Mouse (Mus musculus) neural tube, embryonic 11.5 days (tissue): ENCODE measurements at regions not wholly inside any gene's neighbourhood (a gene's known extent, or its start where the extent isn't known, plus 50 kb on each side); places are given as distances from the start of the nearest gene placed in this dataset.

Source experiments
- ATAC-seq: fragments of 200-750 bp; cut with Nextera tagmentation; 2 replicates; pipeline ENCODE4 v1.8.0; 2017; ENCODE audit warnings: moderate number of reproducible peaks, mild to moderate bottlenecking, moderate TSS enrichment, moderate library complexity; ENCODE audit not compliant: insufficient read depth, low FRiP score, low TSS enrichment
- DNase-seq: peaks from one replicate; pipeline ENCODE4 v3.0.0-alpha.2; 2015; ENCODE audit warnings: low spot score
- H3K27ac ChIP-seq: fragments of 300-500 bp; sonication (generic); 2 replicates; pipeline ENCODE4 v1.5.1; 2014; ENCODE audit warnings: low read depth, mild to moderate bottlenecking, low read length
- H3K27me3 ChIP-seq: fragments of 300-500 bp; sonication (generic); 2 replicates; pipeline ENCODE4 v1.6.1; 2014; ENCODE audit warnings: mild to moderate bottlenecking, low read length, mixed read lengths; ENCODE audit not compliant: control insufficient read depth, insufficient read depth
- H3K36me3 ChIP-seq: fragments of 300-500 bp; sonication (generic); 2 replicates; pipeline ENCODE4 v1.6.1; 2014; ENCODE audit warnings: mild to moderate bottlenecking, low read length, moderate library complexity, mixed read lengths; ENCODE audit not compliant: control insufficient read depth, insufficient read depth
- H3K4me1 ChIP-seq: fragments of 300-500 bp; sonication (generic); 2 replicates; pipeline ENCODE4 v1.6.1; 2014; ENCODE audit warnings: low read length, mixed read lengths; ENCODE audit not compliant: control insufficient read depth, insufficient read depth
- H3K4me2 ChIP-seq: fragments of 300-500 bp; sonication (generic); 2 replicates; pipeline ENCODE4 v1.6.1; 2014; ENCODE audit warnings: low read depth, mild to moderate bottlenecking, moderate library complexity
- H3K4me3 ChIP-seq: fragments of 300-500 bp; sonication (generic); 2 replicates; pipeline ENCODE4 v1.5.1; 2014; ENCODE audit warnings: low read depth, low read length
- H3K9ac ChIP-seq: fragments of 300-500 bp; sonication (generic); 2 replicates; pipeline ENCODE4 v1.6.1; 2014; ENCODE audit warnings: mild to moderate bottlenecking, low read length
- H3K9me3 ChIP-seq: fragments of 300-500 bp; sonication (generic); 2 replicates; pipeline ENCODE4 v1.6.1; 2016; ENCODE audit warnings: low read length; ENCODE audit not compliant: control insufficient read depth
- WGBS: fragments of 180-500 bp; shearing (Covaris S2); extraction: QIAGEN DNeasy Blood & Tissue Kit; methylation state at CpG from one replicate; pipeline ENCODE4 v1.1.7; 2014; 5-methylcytosine and 5-hydroxymethylcytosine counted together

DNA sequence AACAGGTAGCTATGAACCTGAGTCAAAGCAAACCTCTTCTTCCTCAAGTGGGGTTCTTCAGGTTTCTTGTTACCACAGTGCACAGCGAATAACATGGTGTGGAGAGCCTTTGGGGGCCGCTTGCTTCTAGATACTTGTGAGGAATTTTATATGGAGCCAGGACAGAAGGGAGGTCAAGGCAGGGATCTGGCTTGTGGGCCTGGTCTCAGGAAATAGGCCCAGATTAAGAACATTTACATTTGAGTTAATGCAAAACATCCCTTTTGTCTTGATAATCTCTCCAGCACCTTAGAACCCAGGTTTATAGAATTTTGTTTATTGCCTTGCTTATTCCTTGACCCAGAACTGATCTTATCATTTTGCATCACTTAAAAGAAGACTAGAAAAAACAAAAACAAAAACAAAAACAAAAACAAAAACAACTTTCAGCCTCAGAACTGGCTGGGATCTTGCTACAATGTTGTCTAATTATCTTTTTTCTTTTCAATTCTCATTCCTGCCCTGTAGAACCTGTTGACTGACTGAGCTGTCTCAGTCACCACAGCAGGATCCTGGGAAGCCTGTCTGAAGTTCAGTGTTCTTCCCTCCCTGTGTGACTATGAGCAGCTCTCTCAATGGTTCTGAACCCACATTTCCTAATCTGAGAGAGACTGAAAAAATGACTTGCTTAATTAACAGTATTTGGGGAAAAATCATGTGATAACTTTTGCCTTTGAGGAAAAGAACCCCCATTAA lies 341.2 kb upstream of the Ercc4 start:
- no peaks in the 10 kb centered on the region for H3K9me3 ChIP-seq
- no peaks in the 10 kb centered on the region for H3K36me3 ChIP-seq
- H3K4me2 ChIP-seq: no peak overlapping the region
- WGBS: 84% methylated on average over 2 of the region's 2 CpGs
- no peaks in the 10 kb centered on the region for H3K4me1 ChIP-seq
- H3K4me3 ChIP-seq: no peak overlapping the region
- no peak for ATAC-seq
- DNase-seq: no peak
- H3K9ac ChIP-seq: no peak overlapping the region
- no peaks in the 10 kb centered on the region for H3K27me3 ChIP-seq
- no peak overlapping the region for H3K27ac ChIP-seq

GRCm38 (mm10) chr16:12770482-12770881 lies 339.0 kb upstream of the Ercc4 start:
- WGBS: 92% methylated on average over 5 of the region's 5 CpGs
- Histone ChIP-seq H3K9me3 (no peaks in the 10 kb centered on the region), H3K9ac (no peak overlapping the region), H3K4me1 (no peaks in the 10 kb centered on the region), H3K27me3 (no peaks in the 10 kb centered on the region), H3K27ac (no peak overlapping the region), H3K4me3 (no peak overlapping the region), H3K36me3 (no peaks in the 10 kb centered on the region), H3K4me2 (no peak overlapping the region)
- DNase-seq (no peak), ATAC-seq (no peak)

DNA sequence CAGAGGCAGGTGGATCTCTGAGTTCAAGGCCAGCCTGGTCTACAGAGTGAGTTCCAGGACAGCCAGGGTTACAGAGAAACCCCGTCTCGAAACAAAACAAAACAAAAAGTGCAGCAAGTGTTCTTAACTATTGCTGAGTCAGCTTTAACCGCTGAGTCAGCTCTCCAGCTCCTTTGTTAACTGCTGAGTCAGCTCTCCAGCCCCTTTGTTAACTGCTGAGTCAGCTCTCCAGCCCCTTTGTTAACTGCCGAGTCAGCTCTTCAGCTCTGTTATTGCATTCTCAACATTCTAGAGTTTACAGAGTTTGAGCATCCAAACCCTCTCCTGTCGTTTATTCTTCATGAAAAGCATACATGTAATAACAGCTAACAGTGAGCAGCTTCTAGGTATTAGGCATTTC lies 336.9 kb upstream of the Ercc4 start:
- no peak overlapping the region for H3K4me2 ChIP-seq
- 87% methylated on average over 5 of the region's 5 CpGs for WGBS
- H3K36me3 ChIP-seq: no peaks in the 10 kb centered on the region
- no peak for ATAC-seq
- H3K4me1 ChIP-seq: no peaks in the 10 kb centered on the region
- H3K27me3 ChIP-seq: no peaks in the 10 kb centered on the region
- no peak for DNase-seq
- H3K9ac ChIP-seq: no peak overlapping the region
- no peak overlapping the region for H3K27ac ChIP-seq
- no peaks in the 10 kb centered on the region for H3K9me3 ChIP-seq
- no peak overlapping the region for H3K4me3 ChIP-seq

- DNase-seq: no peak
- no peak overlapping the region for H3K4me3 ChIP-seq
- H3K36me3 ChIP-seq: no peaks in the 10 kb centered on the region
- no peak overlapping the region for H3K27ac ChIP-seq
- no peaks in the 10 kb centered on the region for H3K27me3 ChIP-seq
- ATAC-seq: no peak
- H3K9ac ChIP-seq: no peak overlapping the region
- no peaks in the 10 kb centered on the region for H3K9me3 ChIP-seq
- no peaks in the 10 kb centered on the region for H3K4me1 ChIP-seq
- 81% methylated on average over 2 of the region's 2 CpGs for WGBS
- no peak overlapping the region for H3K4me2 ChIP-seq
Measured at GRCm38 (mm10) chr16:12775876-12776275, 333.6 kb upstream of the Ercc4 start.

- DNase-seq: no peak
- H3K9ac ChIP-seq: no peak overlapping the region
- no peaks in the 10 kb centered on the region for H3K4me1 ChIP-seq
- no peak overlapping the region for H3K27ac ChIP-seq
- no peak overlapping the region for H3K4me3 ChIP-seq
- WGBS: 85% methylated on average over 3 of the region's 3 CpGs
- H3K36me3 ChIP-seq: no peaks in the 10 kb centered on the region
- no peak overlapping the region for H3K4me2 ChIP-seq
- no peaks in the 10 kb centered on the region for H3K27me3 ChIP-seq
- H3K9me3 ChIP-seq: no peaks in the 10 kb centered on the region
- ATAC-seq: no peak
Measured at GRCm38 (mm10) chr16:12779079-12779478, 330.4 kb upstream of the Ercc4 start.

DNA sequence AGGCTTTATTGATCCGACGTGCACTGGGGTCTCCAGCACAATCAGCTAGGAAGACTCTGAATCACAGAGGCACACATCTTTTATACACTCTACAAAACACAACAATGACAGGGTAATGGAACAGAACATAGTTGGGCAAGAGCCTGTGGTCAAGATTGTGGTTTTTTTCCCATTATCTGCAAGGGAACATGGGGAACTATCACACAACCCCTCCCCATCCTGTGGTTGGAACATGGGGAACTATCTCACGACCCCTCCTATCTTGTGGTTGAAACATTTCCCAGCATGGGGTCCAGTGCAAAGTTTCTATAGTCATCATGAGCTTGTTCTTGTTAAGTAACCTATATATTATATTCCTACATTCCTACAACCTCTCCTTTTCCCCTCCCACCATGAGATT lies 328.8 kb upstream of the Ercc4 start:
- WGBS: 77% methylated on average over 3 of the region's 3 CpGs

DNA sequence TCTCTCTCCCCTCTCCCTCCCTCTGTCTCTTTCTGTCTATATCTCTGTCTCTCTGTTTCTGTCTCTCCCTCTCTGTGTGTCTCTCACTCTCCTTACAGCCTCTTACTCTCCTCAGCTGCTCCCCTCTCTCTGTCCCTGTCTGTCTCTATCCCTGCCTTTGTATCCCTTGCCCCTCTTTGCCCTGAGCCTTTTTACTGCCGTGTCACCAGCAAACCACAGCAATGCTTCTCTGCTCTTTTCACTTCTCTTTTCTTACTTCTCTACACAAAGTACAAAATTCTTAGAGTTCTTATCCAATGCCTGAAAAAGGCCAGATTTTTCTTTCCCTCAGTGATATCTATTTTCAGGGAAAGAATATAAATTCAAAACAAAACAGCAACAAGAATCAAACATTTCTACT lies 323.7 kb upstream of the Ercc4 start:
- Histone ChIP-seq H3K27me3 (no peaks in the 10 kb centered on the region), H3K4me1 (no peaks in the 10 kb centered on the region), H3K9me3 (no peaks in the 10 kb centered on the region), H3K9ac (no peak overlapping the region), H3K4me3 (no peak overlapping the region), H3K27ac (no peak overlapping the region), H3K4me2 (no peak overlapping the region), H3K36me3 (no peaks in the 10 kb centered on the region)
- 68% methylated on average over 1 of the region's 1 CpGs for WGBS
- ATAC-seq: no peak
- no peak for DNase-seq

More for the DNA sequence above, 328.8 kb upstream of the Ercc4 start:
- H3K36me3 ChIP-seq: no peaks in the 10 kb centered on the region
- H3K4me3 ChIP-seq: no peak overlapping the region
- no peak overlapping the region for H3K9ac ChIP-seq
- no peaks in the 10 kb centered on the region for H3K27me3 ChIP-seq
- no peak for DNase-seq
- no peaks in the 10 kb centered on the region for H3K9me3 ChIP-seq
- H3K4me1 ChIP-seq: no peaks in the 10 kb centered on the region
- H3K4me2 ChIP-seq: no peak overlapping the region
- no peak overlapping the region for H3K27ac ChIP-seq
- no peak for ATAC-seq

- no peak overlapping the region for H3K4me2 ChIP-seq
- H3K36me3 ChIP-seq: no peaks in the 10 kb centered on the region
- WGBS: 76% methylated on average over 2 of the region's 2 CpGs
- no peaks in the 10 kb centered on the region for H3K9me3 ChIP-seq
- no peak for ATAC-seq
- no peaks in the 10 kb centered on the region for H3K27me3 ChIP-seq
- no peak overlapping the region for H3K27ac ChIP-seq
- H3K4me3 ChIP-seq: no peak overlapping the region
- H3K4me1 ChIP-seq: no peaks in the 10 kb centered on the region
- DNase-seq: no peak
- no peak overlapping the region for H3K9ac ChIP-seq
Measured at GRCm38 (mm10) chr16:12798523-12798922, 311.0 kb upstream of the Ercc4 start.

DNA sequence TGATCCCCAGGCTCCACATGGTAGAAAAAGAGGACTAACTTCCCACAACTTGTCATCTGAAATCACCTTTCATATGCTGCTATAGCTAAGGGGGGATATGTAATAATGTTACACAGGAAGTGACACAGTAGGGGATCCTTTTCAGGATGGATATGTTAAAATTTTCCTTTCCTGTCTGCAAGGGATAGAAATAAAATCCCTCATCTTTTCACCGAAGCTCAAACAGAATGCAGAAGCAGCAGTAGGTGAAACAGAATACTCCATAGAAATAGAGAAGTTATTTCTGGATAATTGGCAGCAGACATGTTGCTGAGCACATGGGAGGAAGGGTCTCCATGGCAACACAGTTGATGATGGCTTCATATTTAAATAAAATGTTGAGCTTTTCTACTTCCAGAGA lies 309.3 kb upstream of the Ercc4 start:
- H3K36me3 ChIP-seq: no peaks in the 10 kb centered on the region
- WGBS: 73% methylated on average over 1 of the region's 1 CpGs
- no peak for DNase-seq
- no peaks in the 10 kb centered on the region for H3K27me3 ChIP-seq
- no peak for ATAC-seq
- H3K4me2 ChIP-seq: no peak overlapping the region
- no peak overlapping the region for H3K9ac ChIP-seq
- H3K9me3 ChIP-seq: no peaks in the 10 kb centered on the region
- no peaks in the 10 kb centered on the region for H3K4me1 ChIP-seq
- H3K27ac ChIP-seq: no peak overlapping the region
- no peak overlapping the region for H3K4me3 ChIP-seq
